Mouse (Mus musculus): Measurements from ENCODE around the gene Pex7.

The Pex7 gene

GRCm38 (mm10) chr10:19907246-19907804, at the start of gene Pex7:
Gene Pex7, minus strand, starts transcription at chr10:19907689.
- peak; percentile 95 for DNase-seq (ENCODE audit: low spot score)

- no peak for DNase-seq (ENCODE audit: low spot score)
These were observed 49.3 kb upstream of the Pex7 start for GRCm38 (mm10) chr10:19956745-19957144.

GRCm38 (mm10) chr10:19955817-19956216, 48.3 kb upstream of the Pex7 start:
- DNase-seq (ENCODE audit: low spot score), result no peak

GRCm38 (mm10) chr10:19954572-19954971, 47.1 kb upstream of the Pex7 start:
- DNase-seq (ENCODE audit: low spot score), result no peak

DNA sequence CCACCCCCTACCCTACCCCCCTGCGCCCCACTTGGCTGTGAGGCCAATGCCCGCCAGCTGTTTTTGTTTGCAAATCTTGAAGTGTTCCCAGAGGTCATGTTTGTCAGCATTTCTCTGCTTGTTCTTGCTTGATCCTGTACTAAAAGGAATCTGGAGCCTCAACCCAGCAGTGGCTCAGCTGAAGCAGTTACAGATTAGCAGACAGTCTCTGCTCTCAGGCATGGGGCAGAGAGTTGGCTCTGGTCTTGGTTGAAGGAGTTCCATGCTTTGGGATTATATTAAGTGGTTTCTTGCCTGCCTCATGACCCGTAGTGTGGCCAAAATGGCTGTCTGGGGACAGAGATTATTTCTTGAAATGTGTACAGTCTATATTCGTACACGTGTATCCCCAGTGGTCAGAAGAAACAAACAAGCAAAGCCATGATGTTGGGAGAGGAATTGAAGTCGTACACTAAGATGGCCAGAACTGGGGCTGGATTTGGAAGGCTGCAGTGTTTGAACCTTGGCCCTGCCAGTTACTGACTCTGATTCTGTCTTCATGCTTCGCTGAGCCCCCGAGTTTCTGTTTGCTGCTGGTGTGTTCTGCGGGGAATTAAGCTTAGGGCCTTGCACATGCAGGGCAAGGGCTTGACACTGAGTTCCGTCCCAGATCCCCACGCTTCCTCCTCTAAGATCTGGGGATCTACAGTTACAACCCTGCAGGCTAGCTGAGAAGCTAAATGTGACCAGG, 45.7 kb upstream of the Pex7 start:
- DNase-seq (ENCODE audit: low spot score), result no peak

GRCm38 (mm10) chr10:19949106-19949505, 41.6 kb upstream of the Pex7 start:
- DNase-seq (ENCODE audit: low spot score), result no peak

DNA sequence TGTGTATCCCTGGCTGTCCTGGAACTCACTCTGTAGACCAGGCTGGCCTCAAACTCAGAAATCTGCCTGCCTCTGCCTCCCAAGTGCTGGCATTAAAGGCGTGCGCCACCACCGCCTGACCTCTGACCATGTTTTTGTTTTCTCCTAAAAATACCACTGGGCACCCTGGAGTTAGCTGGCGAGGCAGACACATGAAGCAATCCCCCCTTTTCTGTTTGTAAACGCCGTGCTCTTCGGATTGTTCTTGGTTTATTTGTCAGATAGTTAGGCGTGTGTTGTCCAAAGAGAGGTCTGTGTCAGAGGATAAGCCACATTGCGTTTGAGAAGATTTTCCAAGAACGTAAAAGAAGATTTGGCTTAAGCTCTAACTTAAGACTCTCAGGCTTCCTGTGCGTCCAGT, 40.9 kb upstream of the Pex7 start:
- no peak for DNase-seq (ENCODE audit: low spot score)

DNA sequence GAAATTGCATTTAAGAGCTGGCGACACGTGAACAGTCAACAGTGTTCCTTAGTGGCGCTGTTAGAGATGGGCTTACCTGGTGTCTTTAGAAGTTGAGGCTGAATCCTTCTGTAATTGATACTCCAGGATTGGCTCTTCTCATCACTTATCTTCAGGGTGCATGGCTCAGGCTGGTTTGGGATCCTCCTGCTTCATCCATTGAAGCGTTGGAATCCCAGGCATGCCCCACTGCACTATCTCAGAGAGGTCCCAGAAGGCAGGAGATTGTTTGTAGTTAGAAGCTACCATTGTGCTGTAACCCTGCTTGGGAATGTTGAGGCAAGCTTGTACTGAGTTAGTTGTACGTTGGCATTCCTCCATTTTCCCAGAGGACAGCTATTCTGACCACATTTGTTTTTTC, 40.4 kb upstream of the Pex7 start:
- DNase-seq (ENCODE audit: low spot score), result no peak

GRCm38 (mm10) chr10:19947441-19947840, 40.0 kb upstream of the Pex7 start:
- DNase-seq (ENCODE audit: low spot score), result no peak

GRCm38 (mm10) chr10:19946644-19947043, 39.2 kb upstream of the Pex7 start:
- no peak for DNase-seq (ENCODE audit: low spot score)

DNA sequence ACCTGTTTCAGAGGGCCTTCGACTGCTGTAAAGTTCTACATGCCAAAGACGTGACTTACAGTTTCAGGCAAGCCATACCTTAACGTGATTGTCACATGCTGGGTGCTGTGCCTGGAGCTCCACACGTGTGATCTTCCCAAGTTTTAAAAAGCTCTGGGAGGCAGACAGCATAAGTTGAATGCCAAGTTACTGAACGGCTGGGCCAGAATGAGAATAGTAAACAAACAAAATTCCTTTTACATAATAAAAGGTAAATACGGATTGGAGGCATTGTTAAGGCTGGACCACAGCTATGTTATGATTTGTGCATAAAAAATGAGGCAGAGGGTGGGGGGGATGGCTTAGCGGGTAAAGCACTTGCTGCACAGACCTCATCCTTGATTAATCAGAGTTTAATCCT, 38.2 kb upstream of the Pex7 start:
- no peak for DNase-seq (ENCODE audit: low spot score)

GRCm38 (mm10) chr10:19942621-19943020, 35.1 kb upstream of the Pex7 start:
- no peak for DNase-seq (ENCODE audit: low spot score)

DNA sequence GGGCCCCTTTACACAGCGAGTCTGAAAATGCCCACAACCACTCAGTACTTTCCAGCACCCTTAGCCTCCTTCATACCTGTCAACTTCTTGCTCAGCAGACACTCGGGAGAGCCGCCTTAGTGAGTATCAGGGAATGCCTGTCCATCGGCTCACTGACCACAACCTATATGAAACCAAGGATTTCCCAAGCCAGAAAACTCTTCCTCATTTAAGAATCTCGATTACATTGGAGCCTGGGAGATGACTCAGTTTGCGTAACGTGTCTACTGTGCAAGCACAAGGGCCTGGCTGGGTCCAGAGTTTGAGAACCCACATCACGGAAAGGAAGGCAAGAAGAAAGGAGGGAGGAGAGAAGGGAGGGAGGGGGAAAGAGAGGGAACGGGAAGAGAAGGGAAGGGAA, 34.4 kb upstream of the Pex7 start:
- DNase-seq (ENCODE audit: low spot score), result no peak

DNA sequence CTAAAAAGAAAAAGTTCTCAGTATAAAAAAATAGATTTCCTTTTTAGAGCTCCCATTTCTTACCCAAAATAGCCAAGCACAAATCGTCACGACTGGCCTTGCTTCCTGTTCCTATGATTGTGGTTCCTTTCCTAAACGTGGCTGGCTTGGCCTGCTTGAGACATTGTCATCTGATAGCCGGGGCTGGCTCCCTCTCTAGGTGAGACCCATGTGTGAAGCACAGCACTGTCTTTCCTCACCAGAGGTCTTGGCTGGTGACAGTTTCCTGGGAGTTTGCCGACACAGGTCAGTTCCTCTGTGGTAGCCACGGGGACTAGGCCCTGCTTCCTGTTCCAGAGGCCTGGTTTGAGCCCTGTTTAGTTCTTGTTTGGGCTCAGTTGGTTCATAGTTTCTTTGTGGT, 33.6 kb upstream of the Pex7 start:
- peak; percentile 30 for DNase-seq (ENCODE audit: low spot score)

- no peak for DNase-seq (ENCODE audit: low spot score)
These were observed 33.1 kb upstream of the Pex7 start for GRCm38 (mm10) chr10:19940626-19941025.

GRCm38 (mm10) chr10:19940127-19940526, 32.6 kb upstream of the Pex7 start:
- no peak for DNase-seq (ENCODE audit: low spot score)

DNA sequence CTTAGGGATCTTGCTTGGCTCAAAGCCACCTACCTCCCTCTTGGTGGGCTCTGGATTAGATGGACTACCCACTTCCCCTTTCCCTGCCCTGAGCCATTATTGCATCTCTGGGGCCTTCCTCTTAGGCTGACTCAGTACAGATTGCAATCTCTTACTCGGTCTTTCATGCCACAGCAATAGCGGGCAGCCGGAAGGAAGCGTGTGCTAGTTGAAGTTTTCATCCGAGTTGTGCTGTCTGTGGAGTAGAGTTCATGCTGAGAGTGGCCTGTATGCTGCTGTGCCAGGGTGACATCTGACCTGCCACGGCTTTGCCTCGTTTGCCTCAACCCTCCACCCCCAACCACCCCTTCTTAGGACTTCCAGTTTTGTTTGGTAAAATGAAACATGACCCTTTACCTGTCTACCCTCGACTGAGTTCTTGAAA, 31.8 kb upstream of the Pex7 start:
- DNase-seq (ENCODE audit: low spot score), result peak; percentile 25

DNA sequence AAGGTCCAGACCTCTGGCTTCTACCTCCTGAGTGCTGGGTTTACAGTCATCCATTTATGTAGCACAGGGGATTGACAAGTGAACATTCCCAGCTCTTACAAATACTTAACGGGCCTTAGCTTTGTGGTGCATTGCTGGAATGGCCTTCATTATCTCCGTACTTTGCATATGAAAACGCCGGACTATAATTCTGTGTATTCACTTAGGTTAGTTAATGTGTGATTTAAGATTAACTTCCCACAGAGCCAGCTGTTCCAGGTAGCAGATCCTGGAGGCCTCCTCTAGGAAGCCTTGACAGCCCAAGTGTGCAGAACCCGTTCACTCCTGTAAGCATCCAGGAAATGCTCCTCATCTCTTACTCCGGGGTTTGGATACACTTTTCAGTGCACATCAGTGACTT, 31.2 kb upstream of the Pex7 start:
- DNase-seq (ENCODE audit: low spot score), result no peak

GRCm38 (mm10) chr10:19936961-19937708, 29.6 kb upstream of the Pex7 start:
- no peak for DNase-seq (ENCODE audit: low spot score)

DNA sequence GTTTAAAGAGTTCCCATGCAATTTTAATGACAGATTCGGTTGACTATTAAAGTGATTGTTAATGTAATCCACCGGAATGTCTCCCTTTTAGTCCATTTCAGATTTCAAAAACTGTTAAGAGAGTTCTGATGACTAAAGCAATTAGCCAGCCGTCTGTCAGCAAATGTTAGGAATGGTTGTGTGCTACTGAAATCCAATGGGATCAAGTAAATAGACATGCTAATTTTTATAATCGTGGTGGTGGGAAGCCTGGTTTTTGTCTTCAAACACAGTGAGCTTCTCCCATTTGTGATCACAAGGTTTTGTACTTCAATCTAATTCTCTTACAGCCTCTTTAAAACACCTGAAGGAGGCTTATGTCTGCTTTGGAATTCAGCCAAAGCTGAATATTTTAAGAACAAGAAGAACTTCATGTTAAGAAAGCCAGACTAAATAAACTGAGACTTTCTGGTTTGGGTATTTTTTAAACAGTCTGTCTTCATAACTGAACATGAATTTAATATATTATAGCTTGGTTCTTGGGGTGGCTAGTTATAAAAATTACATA, 28.4 kb upstream of the Pex7 start:
- DNase-seq (ENCODE audit: low spot score), result no peak

- no peak for DNase-seq (ENCODE audit: low spot score)
These were observed 27.8 kb upstream of the Pex7 start for GRCm38 (mm10) chr10:19935295-19935623.

GRCm38 (mm10) chr10:19934384-19935294, 27.1 kb upstream of the Pex7 start, which contains the start of gene Map3k5:
Gene Map3k5, plus strand, starts transcription at chr10:19934472.
- DNase-seq (ENCODE audit: low spot score), result peak; percentile 46

All from layer of hippocampus, adult 11-12 months (tissue).